Mouse (Mus musculus): ENCODE measurements around the gene Tmtc4.

The Tmtc4 gene

DNA sequence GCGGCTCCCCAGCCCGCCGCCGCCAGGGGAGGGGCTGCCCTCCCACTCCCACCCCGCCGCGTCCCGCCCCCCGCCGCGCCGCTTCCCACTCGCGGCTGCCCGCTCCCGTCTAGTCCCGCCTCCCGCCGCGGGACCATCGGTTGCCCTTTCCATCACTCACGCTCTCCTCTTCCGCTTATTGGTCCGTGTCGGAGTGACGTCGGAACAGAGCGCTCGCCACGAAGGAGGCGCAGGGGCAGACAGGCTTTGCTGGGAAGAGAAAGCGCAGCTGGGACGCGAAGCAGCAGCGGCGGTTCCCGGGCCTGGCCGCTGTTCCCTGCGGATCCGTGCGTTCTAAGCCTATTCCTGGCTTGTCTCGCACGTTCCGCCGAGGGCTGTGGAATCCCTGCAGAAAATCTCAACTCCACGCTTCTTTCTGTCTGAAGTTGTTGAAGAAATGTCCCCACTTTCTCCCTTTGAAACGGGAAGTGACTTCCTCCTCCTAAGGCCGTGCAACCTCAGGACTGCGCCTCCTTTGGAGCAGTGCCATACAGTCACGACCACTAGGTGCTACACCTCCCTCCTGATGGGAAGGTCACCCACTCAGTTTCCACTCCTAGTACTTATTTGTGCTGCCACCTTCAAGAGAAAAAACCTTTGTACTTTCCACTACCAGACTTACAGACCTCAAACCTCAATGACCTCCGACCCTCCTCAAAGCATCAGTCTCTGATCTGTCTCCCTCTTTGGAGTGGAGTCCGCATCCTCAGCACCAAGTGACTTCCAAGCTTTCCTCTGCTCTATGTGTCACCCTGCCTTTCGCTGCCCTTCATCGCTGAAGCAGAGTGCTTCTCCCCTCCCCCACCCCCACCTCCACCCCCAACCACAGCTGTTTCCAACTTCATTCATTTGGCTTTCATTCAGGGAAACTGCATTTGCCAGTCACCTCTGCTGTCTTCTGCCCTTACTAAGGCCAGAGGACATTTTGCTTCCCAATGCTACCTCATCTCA lies at the start of gene Tmtc4:
TSS of gene Tmtc4 (minus strand) at position 810 of the 990 bp plus-strand sequence.
- peak; percentile 94 for DNase-seq (ENCODE audit: low spot score)

DNA sequence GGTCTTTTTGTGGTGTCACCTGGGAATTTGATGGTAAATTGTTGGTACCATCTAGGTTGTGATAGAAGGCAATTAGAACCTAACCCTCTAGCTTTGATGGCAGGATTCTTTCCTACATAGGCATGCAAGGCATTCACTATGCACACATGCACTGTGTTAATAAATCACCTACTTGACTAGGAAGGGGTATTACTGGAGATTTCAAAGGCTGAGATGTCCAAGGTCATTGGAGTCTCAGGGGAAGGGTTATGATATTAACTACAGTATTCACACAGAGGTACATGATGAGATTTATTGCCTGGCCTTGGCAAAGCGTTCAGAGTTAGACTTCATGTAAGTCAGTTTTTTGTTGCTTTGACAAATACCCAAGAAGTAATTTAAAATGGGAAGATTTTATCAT lies 48.6 kb upstream of the Tmtc4 start:
- no peak for DNase-seq (ENCODE audit: low spot score)

DNA sequence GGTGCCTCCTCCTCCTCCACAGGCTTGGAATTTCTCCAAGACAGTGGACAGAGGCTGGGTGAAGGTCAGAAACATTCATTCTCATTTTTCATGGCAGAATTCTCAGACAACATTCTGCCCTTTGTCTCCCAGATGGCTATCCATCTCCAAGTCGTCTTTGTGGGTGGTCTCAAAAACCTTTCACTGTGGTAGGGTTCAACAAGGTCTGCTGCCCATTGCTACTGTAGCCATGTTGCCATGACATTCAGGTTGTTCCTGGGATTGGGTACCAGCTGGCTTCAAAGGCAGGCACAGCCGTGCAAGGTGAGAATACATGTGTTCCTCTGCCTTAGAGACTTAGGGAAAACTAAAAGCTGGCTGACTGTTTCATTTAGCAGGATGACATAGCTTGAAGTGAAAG lies 44.0 kb upstream of the Tmtc4 start:
- no peak for DNase-seq (ENCODE audit: low spot score)

DNA sequence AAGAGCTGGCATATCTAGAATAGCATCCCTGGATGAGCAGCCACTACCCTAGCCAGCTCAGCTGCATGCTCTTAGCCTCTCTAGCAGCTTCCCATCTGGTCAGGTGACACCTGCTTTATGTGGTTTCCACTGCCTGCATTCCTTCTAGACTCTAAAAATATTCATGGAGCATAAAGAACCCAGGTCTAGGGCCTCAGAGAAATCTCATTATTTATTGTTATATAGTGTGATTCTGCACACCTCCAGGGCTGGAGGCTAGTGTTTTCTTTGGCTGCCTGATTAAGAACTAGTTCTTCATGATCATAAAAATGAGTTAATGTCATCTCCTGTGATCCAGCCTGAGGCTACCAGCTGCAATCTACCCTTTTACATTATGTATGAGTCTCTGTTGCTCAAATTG lies 39.1 kb upstream of the Tmtc4 start:
- no peak for DNase-seq (ENCODE audit: low spot score)

DNA sequence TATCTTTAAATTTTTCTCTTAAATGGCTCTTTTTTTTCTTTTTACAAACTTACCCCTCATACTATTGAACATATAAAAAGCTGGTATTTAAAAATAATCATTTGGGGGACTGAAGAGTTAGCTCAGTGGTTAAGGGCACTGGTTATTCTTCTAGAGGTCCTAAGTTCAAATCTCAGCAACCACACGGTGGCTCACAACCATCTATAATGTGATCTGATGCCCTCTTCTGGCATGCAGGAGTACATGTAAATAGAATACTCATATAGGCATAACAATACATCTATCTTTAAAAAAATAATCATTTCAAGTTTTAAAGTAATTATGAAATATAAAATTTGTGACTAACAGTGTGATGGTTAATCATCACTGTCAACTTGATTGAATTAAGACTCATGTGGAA lies 32.5 kb upstream of the Tmtc4 start:
- DNase-seq (ENCODE audit: low spot score): no peak

DNA sequence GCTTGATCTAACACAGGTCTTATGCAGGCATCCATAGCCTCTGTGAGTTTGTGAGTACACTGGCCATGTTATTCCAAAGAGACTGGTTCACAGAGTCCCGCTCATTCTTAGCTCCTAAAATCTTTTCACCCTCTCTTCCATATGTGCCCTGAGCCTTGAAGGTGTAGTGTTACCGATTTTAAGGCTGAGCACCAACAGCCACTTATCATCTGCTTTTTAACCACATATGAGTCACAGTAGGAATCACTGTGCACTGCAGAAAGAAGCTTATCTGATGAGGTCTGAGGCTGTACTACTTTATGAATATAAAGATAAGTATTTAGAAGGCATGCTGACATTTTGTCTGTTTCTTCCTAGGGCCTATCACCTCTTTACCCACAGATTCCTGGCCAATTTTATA lies 31.9 kb upstream of the Tmtc4 start:
- DNase-seq (ENCODE audit: low spot score): no peak

DNA sequence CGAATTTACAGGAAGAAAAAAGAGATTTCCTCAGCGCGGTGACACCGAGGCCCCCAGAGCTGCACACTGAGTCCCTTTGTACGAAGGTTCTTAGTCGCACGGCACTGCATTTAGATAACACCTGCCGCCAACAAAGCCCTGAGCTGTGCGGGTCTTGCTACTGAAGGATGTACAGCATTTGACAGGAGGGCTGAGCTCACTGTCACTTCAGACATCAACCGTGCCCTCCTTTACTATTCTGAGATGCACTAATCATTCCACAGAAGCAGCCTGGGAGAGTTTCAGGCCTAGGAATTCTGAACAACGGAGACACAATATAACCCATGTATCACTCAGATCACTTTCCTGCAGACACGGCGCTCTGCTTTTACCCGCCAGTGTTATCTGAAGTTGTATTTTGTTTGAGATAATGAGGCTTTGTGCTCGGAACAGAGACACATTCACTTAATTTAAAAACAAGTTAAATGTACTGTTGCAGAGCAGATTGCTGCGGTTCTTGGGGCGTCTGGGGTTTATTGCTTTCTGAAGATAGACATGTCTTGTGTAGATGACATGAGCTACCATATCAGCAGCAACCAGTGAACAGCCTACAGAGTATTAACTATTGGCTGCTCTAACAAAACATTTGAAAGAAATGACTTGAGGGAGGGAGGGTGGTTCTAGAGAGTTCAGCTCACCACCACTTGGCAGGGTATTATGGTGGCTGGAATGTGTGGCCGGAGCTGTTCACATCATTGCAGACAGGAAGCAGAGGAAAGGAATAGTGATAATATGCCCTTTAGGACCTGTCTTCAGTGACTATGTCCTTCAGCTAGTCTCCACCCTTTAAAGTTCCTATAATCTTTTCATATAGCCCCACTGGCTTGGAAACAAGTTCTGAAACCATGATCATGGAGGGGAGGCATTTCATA lies 25.5 kb upstream of the Tmtc4 start:
- peak; percentile 9 for DNase-seq (ENCODE audit: low spot score)

DNA sequence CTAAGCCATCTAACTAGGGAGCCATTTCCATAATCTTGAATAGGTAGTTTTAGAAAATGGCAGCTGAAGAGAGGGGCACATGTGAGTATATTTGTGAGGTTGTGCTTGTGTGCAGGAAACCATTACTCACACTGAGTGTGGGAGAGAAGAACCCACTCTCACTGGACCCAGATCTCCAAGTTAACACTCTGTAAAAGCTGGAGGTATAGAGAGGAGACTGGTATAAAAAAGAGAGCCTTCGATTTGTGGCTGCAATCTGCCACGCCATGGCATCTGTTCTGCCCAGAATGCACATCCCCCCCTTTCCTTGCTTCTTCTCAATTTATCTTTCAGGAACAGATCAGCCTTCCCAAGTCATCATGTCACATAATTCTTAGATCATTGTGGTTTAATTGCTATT lies 24.8 kb upstream of the Tmtc4 start:
- DNase-seq (ENCODE audit: low spot score): peak; percentile 7

DNA sequence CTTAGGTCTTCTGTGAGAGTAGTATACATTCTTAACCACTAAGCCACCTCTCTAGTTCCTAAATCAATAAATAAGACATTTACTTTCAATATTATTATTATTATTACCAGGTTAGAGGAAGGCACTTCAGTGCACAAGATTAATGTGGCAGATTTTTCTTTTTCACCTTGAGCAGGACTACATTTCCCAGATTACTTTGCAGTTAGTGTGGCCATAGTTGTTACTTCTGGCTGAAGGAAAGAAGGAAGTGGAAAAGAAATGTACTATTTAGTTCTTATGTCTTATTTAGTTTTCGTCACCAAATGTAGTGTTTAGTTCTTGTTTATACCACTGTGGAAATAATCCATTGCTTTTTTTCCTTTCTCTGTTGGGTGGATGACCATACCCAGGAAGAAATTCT lies 19.9 kb upstream of the Tmtc4 start:
- DNase-seq (ENCODE audit: low spot score): no peak

DNA sequence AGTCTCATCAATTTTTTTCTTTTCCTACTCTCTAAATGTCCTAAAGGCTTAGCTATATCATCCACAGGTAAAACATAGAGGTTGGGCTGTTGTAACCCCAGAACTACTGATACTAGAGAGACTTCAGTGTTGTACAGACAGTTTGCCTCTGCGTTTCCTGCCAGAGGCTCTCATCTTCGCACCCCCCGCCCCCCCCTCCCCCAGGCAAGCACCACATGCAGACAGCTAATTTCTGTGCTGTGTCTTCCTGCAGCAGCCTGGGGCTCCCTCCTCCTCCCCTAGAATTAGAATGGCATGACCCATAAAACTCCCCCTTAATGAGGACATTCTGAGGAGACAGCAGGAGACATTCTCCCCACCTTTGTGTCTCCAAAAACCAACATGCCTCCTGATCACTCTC lies 17.6 kb upstream of the Tmtc4 start:
- DNase-seq (ENCODE audit: low spot score): no peak

DNA sequence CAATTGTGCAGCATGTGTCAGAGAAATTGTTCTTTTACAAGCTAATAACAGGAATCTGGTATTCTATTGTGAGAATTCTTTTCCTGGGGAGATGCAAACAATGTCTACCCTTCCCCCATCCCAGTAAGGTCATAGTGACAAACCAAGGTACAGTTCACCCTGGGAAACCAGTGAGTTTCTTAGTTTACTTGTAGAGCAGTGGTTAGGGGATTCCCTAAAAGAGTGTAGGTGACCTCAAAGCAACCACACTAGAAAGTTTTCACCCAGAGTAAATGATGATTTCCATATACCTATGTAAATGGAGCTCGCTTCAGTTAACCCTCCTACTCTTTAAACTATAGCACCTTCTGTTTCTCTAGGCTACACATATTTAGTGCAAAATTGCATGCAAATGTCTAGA lies 13.6 kb upstream of the Tmtc4 start:
- DNase-seq (ENCODE audit: low spot score): no peak

DNA sequence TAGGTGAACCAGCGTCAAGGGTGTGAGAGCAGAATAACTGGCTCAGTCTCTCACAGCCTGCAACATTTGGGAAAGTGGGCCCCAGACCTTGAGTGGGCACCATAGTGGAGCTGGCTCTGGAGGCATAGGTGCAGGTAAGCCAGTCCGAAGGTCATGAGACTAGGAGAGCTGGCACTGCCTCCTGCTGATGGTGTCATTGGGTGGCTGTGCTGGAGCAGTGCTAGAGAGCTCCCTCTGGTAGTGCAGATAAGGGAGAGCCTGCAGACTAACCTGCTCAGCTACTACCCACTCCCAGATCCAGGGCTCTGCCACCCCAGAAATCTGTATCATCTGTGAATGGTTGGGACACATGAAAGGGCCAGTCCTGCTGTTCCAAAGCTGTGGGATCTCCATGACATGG lies 10.1 kb upstream of the Tmtc4 start:
- DNase-seq (ENCODE audit: low spot score): no peak

DNA sequence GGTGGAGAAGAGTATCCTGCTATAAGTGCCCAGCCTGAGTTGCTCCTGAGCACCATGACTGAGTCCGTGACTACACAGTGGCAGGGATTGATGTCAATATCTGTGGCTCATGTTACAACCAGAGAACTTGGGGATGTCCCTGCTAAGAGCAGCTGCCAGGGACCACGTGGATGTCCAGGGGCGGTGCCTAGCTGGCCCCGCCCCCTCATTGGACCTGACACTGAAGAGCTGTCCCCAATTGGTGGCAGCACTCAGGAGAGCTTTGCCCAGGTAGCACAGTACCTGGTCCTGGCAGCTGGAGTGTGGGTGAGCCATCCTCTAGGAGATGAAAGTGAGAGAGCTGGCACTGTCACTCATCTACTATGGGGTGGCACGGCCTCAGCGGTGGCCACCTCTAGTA lies 9.1 kb upstream of the Tmtc4 start:
- DNase-seq (ENCODE audit: low spot score): no peak

DNA sequence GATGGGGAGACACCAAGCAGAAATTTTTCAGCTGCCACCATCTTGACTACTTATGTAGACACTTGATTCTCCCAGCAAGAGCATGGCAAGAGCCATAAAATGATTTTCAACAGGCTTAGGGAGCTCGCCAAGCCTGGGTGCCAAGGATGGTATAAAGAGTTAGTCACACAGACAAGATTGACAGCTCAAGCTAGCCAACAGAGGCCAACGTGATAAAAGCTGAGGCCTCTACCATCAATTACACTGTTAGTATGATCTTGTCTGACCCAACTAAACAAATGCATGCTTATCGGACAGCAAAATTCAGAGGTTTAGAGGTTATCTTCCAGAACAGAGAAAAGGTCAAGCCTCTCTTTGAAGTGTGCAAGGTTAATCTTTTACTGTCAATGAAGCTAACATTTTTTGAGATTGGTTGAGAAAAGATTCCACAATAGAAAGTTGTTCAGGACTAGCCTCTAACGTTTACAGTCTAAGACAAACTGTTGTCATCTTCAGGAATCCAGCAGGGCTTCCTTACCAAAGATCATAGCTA lies 6.8 kb upstream of the Tmtc4 start:
- no peak for DNase-seq (ENCODE audit: low spot score)

DNA sequence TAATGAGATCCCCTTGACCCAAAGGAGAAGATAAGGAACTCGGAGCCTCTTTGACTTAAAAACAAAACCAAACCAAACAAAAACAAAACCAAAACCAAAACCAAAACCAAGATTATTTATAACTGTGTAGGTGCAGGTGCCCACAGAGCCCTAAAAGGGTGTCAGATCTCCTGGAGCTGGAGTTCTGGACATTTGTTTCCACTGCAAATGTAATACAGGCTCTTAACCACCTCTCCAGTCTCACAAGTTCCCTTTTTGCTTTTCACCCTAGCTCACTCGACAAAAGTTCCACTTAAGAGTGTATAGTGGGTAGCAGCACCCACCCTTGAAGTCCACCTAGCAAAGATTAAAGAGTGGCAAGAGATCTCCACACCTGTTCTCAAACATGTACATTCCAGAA lies 2.6 kb upstream of the Tmtc4 start:
- DNase-seq (ENCODE audit: low spot score): no peak

DNA sequence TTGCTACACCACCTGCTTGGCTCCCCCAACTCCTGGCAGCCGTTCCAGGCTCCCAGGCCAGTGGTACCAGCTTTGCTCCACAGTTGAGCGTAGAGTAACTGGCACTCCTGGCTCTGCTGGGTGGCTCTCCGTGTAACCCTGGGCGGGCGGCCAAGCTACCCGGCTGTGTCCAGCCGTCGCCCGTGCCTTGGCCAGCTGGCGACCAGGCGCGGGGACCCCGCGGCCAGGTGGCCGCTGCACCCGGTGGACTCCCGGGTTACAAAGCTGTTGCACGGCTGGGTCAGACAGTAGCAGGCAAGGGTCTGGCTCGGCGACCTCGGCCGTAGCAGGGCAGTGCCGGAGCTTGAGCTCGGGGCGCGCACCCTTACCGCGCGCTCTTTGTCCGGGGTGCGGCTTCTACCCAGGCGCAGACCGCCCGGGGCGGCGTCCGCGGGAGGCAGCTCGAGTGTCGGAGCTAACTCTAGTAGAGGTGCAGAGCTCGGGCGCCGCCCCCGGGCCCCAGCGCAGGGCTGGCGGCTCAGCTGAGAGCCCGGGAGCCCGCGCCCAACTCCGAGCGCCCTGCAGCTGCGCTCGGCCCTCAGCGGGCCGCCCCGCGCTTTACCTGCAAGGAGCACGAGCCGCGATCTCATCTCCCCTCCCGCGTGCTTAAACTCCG lies 1.1 kb downstream of the Tmtc4 start:
- DNase-seq (ENCODE audit: low spot score): peak; percentile 62

DNA sequence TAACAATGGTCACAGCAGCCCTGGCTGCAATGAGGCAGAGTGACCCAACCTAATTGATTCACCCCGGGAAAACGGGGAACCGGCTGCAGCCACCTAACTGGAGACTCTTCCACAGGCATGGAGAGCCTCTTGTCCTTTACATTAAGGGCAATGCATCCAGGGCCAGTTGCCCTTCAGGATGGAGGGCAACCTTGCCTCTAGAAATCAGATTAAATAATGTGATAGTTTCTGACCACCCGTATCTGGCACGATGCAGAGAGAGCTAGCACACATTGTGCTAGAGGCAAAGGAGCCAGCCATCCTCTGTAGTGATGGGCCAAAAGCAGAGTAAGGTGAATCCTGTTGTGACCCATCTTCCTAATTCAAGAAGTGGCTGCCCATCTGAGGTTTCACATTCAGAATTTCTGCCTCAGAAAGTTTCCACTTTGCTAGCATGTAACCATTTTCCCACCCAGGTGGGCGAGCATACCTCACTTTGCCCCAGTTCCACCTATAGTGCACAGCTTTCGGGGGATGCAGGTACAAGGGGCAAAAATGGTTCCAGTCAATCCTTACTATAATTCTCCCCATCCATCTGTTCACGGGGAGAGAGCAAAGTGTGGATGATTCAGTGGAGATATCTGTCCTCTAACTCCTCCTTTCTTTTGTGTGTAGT lies 1.9 kb downstream of the Tmtc4 start:
- peak; percentile 7 for DNase-seq (ENCODE audit: low spot score)

DNA sequence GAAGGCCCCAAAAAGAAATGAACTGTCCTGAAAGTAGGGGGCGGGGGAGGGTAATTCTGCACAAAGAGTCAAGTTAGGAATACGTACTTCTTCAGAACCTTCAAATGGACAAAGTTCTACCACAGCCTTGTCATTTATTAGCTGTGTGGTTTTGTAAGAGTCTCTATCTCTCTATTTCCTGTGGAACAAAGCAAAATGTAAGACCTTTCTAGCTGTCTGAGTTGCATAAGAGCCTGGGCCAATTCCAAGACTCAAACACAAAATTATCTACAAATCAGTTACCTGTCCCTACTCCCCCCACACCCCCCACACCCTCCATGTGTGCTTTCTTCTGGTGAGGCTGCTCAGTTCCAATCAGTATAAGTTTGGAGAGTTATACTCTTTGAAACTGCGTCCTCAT lies 5.0 kb downstream of the Tmtc4 start:
- no peak for DNase-seq (ENCODE audit: low spot score)

DNA sequence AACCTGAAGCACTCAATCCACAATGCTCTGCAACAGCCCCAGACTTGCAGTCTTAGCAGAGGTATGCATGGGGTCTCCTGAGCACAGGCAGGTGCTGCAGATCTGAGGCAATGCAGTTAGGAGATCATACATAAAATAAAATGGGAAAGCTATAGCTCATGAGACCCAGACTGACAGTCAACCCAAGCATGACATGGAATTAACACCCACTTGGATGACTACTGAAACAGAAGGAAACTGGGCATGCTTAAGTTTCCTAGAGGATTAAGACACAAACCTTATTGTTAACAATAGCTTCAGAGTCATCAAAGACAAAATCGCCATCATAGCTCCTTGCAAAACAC lies 6.1 kb downstream of the Tmtc4 start:
- no peak for DNase-seq (ENCODE audit: low spot score)

DNA sequence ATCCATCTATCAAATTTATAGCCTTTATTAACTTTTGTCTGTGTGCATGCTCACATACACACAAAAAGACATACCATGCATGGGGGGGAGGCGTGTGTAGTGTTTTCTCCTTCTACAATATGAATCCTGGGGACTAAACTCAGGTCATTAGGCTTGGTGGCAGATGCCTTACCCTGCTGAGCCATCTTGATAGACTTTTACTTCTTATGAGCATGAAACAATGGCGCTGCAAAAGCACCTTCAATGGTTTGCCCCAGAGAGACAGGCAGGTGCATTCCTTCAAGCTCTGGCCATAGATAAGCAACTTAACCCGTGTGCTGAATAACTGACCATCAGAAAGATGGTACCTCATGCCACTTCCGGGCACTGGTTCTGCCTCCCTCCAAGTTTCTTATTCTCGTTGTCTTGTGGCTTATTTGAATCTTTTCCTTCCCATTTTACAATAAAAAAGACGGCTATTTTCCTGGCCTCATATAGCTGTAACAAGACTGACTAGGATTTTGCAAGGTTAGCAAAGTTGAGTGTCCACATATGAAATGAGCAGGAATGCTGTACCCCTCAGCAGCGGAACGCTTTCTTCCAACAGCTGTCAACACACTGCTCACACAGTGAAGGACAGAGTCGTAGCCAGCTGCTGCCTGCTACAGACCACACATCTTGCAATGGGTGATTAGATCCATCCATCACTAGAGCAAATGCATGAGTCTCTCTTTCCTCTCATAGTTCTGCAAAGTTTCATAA lies 6.6 kb downstream of the Tmtc4 start:
- DNase-seq (ENCODE audit: low spot score): no peak

All from MN1 (cell line).